Mouse (Mus musculus) bone marrow macrophage, adult 2 months (primary cell): ENCODE data around the gene Card19. TPM values are rescaled to one million over a fixed set of nuclear protein-coding genes. Genes with fewer than 3 reads are reported as not detected.
A peak's percentile ranks its signal among the peaks of the same experiment; 100 is the strongest.

ENCODE experiments used
- H3K27ac ChIP-seq: 2 replicates; pipeline ENCODE4 v1.5.1; 2012; ENCODE audit warnings: low read depth, low read length; ENCODE audit not compliant: insufficient read depth
- H3K4me1 ChIP-seq: 2 replicates; pipeline ENCODE4 v1.6.1; 2012; ENCODE audit warnings: low read length; ENCODE audit not compliant: control insufficient read depth, insufficient read depth
- H3K4me3 ChIP-seq: 2 replicates; pipeline ENCODE4 v1.5.1; 2012; ENCODE audit warnings: mild to moderate bottlenecking, low read length, moderate library complexity; ENCODE audit not compliant: insufficient read depth
- CTCF ChIP-seq: IDR thresholded peaks from 2 replicates; pipeline ENCODE4 v1.5.1; 2012; ENCODE audit warnings: low read depth, mild to moderate bottlenecking, low read length, moderate library complexity
- POLR2A ChIP-seq: IDR thresholded peaks from 2 replicates; pipeline ENCODE4 v1.6.1; 2012; ENCODE audit warnings: mild to moderate bottlenecking, low read depth, low read length, borderline replicate concordance
- polyA plus RNA-seq: library from polyadenylated mRNA; stranded (reverse); fragments of >200 nt; gene quantifications from 2 replicates; pipeline ENCODE4 v1.2.4, GENCODE M21; 2012; ENCODE audit not compliant: missing spikeins, insufficient read depth, insufficient read length

The Card19 gene
- polyA plus RNA-seq, 1 experiment = 261 TPM

GRCm38 (mm10) chr13:49233792-49234572 is 18.1 kb upstream of the Card19 start:
- TF ChIP-seq POLR2A = no peak
- TF ChIP-seq CTCF = no peak
- Histone ChIP-seq H3K4me3 (no peak overlapping the region), H3K27ac (no peak overlapping the region), H3K4me1 (no peaks in the 10 kb centered on the region)

GRCm38 (mm10) chr13:49225633-49226032 is 9.8 kb upstream of the Card19 start:
- no peak overlapping the region for H3K4me3 ChIP-seq
- peaks cover 5% of the 10 kb centered on the region; the same call in 1 of the 2 replicates for H3K4me1 ChIP-seq
- no peak for TF ChIP-seq POLR2A
- TF ChIP-seq CTCF = no peak
- no peak overlapping the region for H3K27ac ChIP-seq

DNA sequence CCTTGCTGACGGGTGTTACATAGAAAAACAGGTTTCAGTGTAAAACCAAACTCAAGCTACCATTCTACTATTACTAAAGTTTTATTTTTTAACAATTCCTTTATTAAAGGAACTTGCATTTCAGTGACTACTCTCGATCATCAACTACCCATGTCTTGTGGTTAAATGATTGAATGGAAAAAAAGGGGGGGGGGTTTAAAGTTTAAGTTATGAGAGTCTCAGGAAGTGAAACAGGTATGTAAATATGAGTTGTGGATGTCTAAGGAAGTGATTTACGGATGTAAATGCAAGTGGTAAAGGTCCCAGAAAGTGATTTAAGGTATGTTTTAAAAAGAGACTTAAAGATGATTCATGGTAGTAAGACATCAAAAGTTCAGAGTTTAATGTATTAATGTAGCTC is 9.3 kb upstream of the Card19 start:
- Histone ChIP-seq H3K4me3 (no peak overlapping the region), H3K4me1 (peaks cover 5% of the 10 kb centered on the region; the same call in 1 of the 2 replicates), H3K27ac (no peak overlapping the region)
- no peak for TF ChIP-seq CTCF
- no peak for TF ChIP-seq POLR2A

DNA sequence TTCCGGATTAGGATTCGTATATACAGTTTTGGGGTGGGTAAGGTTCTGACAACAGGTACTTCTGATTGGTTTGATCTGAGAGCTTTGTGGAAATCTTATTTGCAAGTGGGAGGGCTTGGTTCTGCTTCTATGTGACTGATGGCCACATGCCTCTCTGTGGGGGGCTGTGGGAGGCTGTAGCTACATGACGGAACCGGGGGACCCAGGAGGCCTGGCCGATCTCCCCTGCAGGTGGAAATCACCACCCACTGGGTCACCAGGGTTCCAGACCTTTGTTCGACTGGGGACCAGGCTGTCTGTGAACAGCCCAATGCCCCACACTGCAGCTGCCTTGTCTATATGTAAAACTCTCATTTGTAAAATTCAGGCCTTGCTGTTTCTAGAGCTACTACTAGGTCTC is 8.9 kb upstream of the Card19 start:
- Histone ChIP-seq H3K4me1 (peaks cover 5% of the 10 kb centered on the region; the same call in 1 of the 2 replicates), H3K4me3 (no peak overlapping the region), H3K27ac (no peak overlapping the region)
- TF ChIP-seq CTCF (no peak), POLR2A (no peak)

DNA sequence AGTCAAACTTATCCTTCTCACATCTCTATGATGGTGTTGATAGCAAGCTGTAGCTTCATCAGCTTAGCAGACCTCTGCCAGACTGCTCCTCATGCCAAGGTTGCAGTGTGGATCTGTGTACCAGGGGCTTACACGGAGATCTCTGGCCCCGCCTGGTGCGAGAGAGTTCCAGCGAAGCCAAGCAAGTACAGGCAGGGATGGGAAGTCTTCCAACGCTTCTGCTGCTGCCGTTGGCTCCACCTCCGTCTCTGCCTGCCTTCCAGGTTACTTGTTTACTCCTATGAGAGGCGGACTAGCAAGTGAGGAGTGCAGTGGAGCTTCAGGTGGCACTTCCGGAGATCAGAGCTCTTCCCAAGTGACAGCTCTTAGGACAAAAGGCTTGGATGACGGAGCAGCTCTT is 8.5 kb upstream of the Card19 start:
- TF ChIP-seq CTCF (no peak), POLR2A (no peak)

DNA sequence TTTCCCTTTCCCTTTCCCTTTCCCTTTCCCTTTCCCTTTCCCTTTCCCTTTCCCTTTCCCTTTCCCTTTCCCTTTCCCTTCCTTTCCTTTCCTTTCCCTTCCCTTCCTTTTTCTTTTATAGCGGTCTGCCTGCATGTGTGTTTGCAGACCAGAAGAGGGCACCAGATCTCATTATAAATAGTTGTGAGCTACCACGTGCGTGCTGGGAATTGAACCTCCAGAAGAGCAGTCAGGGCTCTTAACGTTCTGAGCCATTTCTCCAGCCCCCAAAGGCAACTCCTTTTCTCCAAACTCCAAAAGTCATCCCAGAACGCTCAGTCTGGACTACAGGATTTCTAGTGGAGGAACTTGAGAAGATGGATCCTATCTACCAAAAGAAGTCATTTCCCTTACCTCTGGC is 5.1 kb upstream of the Card19 start:
- no peak for TF ChIP-seq POLR2A
- TF ChIP-seq CTCF = no peak
- Histone ChIP-seq H3K4me3 (no peak overlapping the region), H3K4me1 (peaks cover 10% of the 10 kb centered on the region), H3K27ac (no peak overlapping the region)

More for the DNA sequence above, 8.5 kb upstream of the Card19 start:
- Histone ChIP-seq H3K27ac (no peak overlapping the region), H3K4me3 (no peak overlapping the region), H3K4me1 (peaks cover 5% of the 10 kb centered on the region; the same call in 1 of the 2 replicates)

- no peak overlapping the region for H3K4me3 ChIP-seq
- no peak overlapping the region for H3K27ac ChIP-seq
- peaks cover 11% of the 10 kb centered on the region for H3K4me1 ChIP-seq
- TF ChIP-seq CTCF (no peak), POLR2A (no peak)
Observed at GRCm38 (mm10) chr13:49219367-49219766, 3.5 kb upstream of the Card19 start.

DNA sequence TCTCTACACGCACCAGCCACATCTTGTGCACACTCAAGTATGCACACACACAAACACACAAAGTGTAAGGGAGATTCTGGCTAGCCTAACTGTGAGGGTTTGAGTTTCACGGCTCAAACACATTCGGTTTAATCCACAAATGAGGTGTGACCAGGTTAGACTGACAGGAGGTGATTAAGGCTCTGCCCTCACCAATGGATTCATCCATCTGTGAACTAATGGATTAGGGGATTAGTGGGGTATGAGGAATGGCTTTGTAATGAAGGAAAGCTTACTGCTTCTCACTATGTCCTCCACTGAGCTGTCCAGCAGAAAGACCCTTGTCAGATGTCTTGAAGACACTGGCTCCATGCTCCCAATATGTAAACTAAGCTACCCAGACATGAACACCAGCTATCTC is 2.8 kb upstream of the Card19 start:
- H3K4me3 ChIP-seq = no peak overlapping the region
- peaks cover 17% of the 10 kb centered on the region for H3K4me1 ChIP-seq
- H3K27ac ChIP-seq = no peak overlapping the region
- TF ChIP-seq CTCF = no peak
- TF ChIP-seq POLR2A = no peak

GRCm38 (mm10) chr13:49216808-49217561 is 1.1 kb upstream of the Card19 start:
- H3K4me1 ChIP-seq = peaks cover 32% of the 10 kb centered on the region
- H3K27ac ChIP-seq = no peak overlapping the region
- TF ChIP-seq CTCF = no peak
- no peak for TF ChIP-seq POLR2A
- H3K4me3 ChIP-seq = no peak overlapping the region

DNA sequence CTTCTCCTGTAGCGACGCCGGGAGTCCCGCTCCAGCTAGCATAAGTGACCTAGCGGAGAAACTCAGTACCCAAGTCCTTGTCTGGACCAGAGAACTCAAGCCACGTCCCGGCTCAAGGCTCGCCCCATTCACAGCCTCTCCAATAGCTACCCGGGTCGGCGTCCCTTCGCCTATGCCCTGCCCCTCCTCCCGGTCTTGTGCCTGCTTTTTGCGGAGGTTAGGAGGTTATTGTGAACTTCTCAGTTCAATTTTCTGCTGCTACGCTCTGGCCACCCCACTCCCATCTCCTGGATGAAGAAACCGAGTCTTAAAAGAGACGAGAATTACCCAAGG is 349 bp upstream of the Card19 start:
- peak overlapping the region; percentile 72 for H3K27ac ChIP-seq
- H3K4me3 ChIP-seq = peak overlapping the region; percentile 57
- TF ChIP-seq POLR2A = no peak
- peaks cover 32% of the 10 kb centered on the region for H3K4me1 ChIP-seq
